Mouse (Mus musculus) heart, adult 2 months (tissue): ENCODE measurements at regions not wholly inside any gene's neighbourhood (a gene's known extent, or its start where the extent isn't known, plus 50 kb on each side); places are given as distances from the start of the nearest gene placed in this dataset.

Experiments
- CTCF ChIP-seq: fragments of 200-600 bp; IDR thresholded peaks from 2 replicates; pipeline ENCODE4 v1.8.1; 2022; ENCODE audit warnings: antibody characterized with exemption, mild to moderate bottlenecking, moderate library complexity
- POLR2A ChIP-seq: fragments of 200-500 bp; IDR thresholded peaks from 2 replicates; pipeline ENCODE4 v1.6.1; 2011; ENCODE audit warnings: mild to moderate bottlenecking, low read depth, low read length, control low read depth; ENCODE audit not compliant: insufficient read depth

- TF ChIP-seq POLR2A = no peak
- no peak for TF ChIP-seq CTCF
Observed at GRCm38 (mm10) chr15:36879587-36879986, 128.0 kb downstream of the Zfp706 start.
